Mouse (Mus musculus) testis, adult 2 months (tissue): Measurements from ENCODE around the gene 4930558K02Rik. TPM values are rescaled to one million over a fixed set of nuclear protein-coding genes. Genes with fewer than 3 reads are reported as not detected.

Experiments used
- H3K27ac ChIP-seq: fragments of 200-500 bp; 2 replicates; pipeline ENCODE4 v1.5.1; 2012; ENCODE audit warnings: low read depth, low read length; ENCODE audit not compliant: control insufficient read depth, insufficient read depth
- H3K27me3 ChIP-seq: fragments of 200-500 bp; 2 replicates; pipeline ENCODE4 v1.6.1; 2012; ENCODE audit warnings: mild to moderate bottlenecking, low read length, moderate library complexity; ENCODE audit not compliant: control insufficient read depth, insufficient read depth
- H3K36me3 ChIP-seq: fragments of 200-500 bp; 2 replicates; pipeline ENCODE4 v1.6.1; 2012; ENCODE audit warnings: mild to moderate bottlenecking, low read length; ENCODE audit not compliant: control insufficient read depth, insufficient read depth
- H3K4me1 ChIP-seq: fragments of 200-500 bp; 2 replicates; pipeline ENCODE4 v1.6.1; 2012; ENCODE audit warnings: low read length; ENCODE audit not compliant: control insufficient read depth, insufficient read depth
- H3K4me3 ChIP-seq: fragments of 200-500 bp; 2 replicates; pipeline ENCODE4 v1.5.1; 2012; ENCODE audit warnings: low read depth, mild to moderate bottlenecking, low read length, moderate library complexity, mixed read lengths; ENCODE audit not compliant: control insufficient read depth
- CTCF ChIP-seq: fragments of 200-500 bp; IDR thresholded peaks from 2 replicates; pipeline ENCODE4 v1.5.1; 2012; ENCODE audit warnings: low read depth, mild to moderate bottlenecking, inconsistent platforms, low read length, moderate library complexity; ENCODE audit not compliant: control insufficient read depth, insufficient read depth, insufficient replicate concordance
- POLR2A ChIP-seq: fragments of 200-500 bp; IDR thresholded peaks from 2 replicates; pipeline ENCODE4 v1.6.1; 2012; ENCODE audit warnings: low read depth, mild to moderate bottlenecking, inconsistent platforms, low read length, moderate library complexity; ENCODE audit not compliant: control insufficient read depth
- polyA plus RNA-seq: library from polyadenylated mRNA; depleted of rRNA; stranded (reverse); fragments of >200 nt; gene quantifications from 2 replicates; pipeline ENCODE4 v1.2.3, GENCODE M21; 2012; rRNA removed

Gene 4930558K02Rik
- polyA plus RNA-seq, result 12.8 and 18.1 TPM in 2 replicates

DNA sequence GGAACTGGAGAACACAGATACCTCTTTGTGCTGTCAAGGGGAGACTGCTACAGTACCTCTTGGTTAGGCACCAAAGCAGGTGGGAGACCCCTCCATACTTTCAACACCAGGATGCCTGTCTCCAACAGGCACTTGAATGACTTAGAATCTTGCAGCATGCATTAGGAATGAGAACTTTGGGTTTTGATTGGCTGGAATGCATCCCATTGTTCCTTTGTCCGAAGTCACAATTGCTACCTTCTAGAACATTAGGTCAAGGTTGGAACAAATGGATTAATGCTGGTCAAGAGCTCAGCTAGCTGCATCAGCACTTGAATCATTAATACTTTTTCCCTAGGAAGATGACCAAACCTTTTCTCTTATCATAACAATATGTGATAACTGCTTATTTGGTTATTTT is at the start of gene 4930558K02Rik:
TSS of gene 4930558K02Rik (minus strand) at position 101 of the 400 bp plus-strand sequence.
- no peak for TF ChIP-seq POLR2A
- no peak for TF ChIP-seq CTCF
- Histone ChIP-seq H3K4me3 (peak within 1 kb of the TSS; percentile 46), H3K27me3 (no peaks in the 10 kb centered on the region), H3K4me1 (peaks cover 12% of the 10 kb centered on the region), H3K36me3 (no peaks in the 10 kb centered on the region), H3K27ac (no peak within 1 kb of the TSS)

DNA sequence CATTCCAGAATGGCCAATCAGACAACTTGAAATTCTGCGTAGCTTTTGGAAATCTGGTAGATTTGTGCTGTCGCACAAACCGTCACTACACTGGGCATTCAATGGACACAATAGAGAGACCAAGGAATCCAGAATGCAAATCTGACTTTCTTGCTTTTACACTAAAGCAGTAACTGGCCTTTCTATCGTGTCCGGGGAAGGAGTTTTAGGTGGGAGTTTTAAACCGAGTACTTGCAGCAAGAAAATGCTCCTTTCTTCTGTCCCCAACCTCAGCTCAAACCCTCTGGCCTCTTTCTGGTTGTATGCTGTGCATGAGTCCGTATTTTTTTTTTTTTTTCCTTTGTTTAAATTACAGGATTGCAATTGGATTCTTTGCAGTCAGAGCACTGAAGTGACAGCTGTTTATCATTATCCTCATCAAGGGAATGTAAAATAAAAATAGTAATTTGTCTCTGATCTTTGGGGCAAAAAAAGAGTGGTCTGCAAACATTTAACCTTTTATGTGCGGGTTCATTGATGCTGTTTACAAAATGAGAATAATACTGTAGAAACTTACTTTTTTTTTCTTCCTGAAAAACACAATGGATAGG is 44.3 kb upstream of the 4930558K02Rik start:
- no peaks in the 10 kb centered on the region for H3K36me3 ChIP-seq
- H3K27ac ChIP-seq, result no peak overlapping the region
- no peaks in the 10 kb centered on the region for H3K4me1 ChIP-seq
- no peak overlapping the region for H3K4me3 ChIP-seq
- no peak for TF ChIP-seq POLR2A
- no peak for TF ChIP-seq CTCF
- no peaks in the 10 kb centered on the region for H3K27me3 ChIP-seq

DNA sequence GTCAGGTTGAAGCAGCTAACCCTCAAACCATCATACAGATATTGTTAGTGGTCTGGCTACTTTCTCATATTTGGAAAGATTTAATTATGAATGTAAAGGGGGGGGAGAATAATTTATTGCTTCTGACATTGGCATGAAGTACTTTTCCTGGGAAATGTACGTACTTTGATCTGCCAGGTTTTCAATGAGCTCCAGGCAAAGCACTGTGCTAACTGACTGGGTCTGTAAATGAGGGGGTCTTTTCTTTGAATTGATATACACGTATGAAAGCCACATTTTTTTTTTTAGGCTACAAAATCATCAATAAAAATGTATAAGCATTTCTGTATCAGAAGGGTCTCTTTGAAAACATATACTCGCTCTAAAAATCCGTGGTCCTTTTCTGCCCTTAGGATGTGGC is 41.3 kb upstream of the 4930558K02Rik start:
- Histone ChIP-seq H3K27me3 (no peaks in the 10 kb centered on the region), H3K4me3 (no peak overlapping the region), H3K27ac (no peak overlapping the region), H3K4me1 (no peaks in the 10 kb centered on the region), H3K36me3 (no peaks in the 10 kb centered on the region)
- TF ChIP-seq CTCF (no peak), POLR2A (no peak)

DNA sequence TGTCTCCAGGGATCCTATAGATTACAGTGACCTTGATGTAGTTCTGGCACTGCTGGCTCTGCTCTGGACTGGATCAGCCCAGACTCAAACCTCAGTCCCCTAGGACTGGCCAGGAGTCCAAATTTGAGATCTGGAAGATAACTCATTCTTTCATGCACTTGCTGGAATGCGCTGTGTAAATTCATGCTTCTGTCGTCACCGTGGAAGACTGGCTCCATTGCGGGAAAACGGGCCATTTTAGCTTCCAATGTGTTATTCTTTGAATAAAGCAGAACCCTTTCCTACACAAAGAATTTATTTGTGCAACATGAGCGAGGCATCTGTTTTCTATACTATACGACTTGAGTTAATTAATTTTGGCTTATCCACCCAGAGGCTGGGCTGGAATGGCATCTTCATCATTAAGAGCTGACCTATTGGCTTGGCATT is 40.9 kb upstream of the 4930558K02Rik start:
- no peaks in the 10 kb centered on the region for H3K4me1 ChIP-seq
- no peak overlapping the region for H3K27ac ChIP-seq
- no peaks in the 10 kb centered on the region for H3K27me3 ChIP-seq
- no peak for TF ChIP-seq POLR2A
- no peak overlapping the region for H3K4me3 ChIP-seq
- no peaks in the 10 kb centered on the region for H3K36me3 ChIP-seq

DNA sequence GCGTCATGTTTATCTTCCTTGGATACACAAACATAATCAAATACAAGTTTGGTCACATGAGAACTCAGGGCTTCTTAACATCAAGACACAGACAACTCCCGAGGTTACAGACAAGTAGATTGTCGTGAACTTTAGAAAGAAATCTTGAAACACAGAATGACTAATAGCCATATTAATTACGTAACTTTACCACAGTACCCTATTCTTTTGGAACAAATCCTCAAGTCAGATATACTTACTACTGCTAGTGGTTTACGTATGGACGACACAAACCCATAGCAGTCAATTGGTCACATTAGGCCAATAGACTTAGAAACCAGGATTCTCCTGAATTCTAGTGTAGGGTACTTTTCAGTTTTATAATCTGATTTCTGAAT is 39.2 kb upstream of the 4930558K02Rik start:
- TF ChIP-seq CTCF (no peak), POLR2A (no peak)
- Histone ChIP-seq H3K27me3 (no peaks in the 10 kb centered on the region), H3K27ac (no peak overlapping the region), H3K36me3 (no peaks in the 10 kb centered on the region), H3K4me1 (no peaks in the 10 kb centered on the region), H3K4me3 (no peak overlapping the region)

DNA sequence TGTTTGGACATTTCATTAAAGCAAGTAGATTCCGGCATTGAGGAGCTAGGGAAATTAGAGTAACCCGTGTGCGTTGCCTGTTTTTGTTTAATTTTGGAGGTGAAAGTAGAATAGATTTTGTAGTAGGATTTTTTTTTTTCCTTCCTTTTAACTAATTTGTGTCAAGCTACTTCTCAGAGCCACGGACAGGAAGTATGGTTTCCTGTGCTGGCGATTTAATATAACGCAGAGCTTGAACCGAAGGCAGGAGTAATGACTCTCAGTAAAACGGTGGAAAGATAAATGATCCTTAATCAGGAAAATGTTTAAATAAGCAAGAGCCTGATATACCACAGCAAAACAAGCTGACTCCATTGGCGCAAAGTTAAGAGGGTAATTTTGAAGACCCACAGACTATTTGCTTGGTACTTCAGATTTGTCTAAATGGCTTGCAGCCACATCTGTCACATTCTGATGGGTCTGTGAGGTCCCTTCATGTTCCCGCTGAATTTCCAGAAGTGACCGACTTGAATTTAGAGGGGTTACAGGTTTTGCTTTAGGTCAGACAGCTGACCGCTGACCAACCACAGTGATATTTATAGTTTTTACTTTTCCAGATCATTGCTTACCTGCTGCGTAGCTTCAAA is 38.7 kb upstream of the 4930558K02Rik start:
- Histone ChIP-seq H3K4me3 (no peak overlapping the region), H3K27me3 (no peaks in the 10 kb centered on the region), H3K36me3 (no peaks in the 10 kb centered on the region), H3K27ac (no peak overlapping the region), H3K4me1 (no peaks in the 10 kb centered on the region)
- no peak for TF ChIP-seq POLR2A

DNA sequence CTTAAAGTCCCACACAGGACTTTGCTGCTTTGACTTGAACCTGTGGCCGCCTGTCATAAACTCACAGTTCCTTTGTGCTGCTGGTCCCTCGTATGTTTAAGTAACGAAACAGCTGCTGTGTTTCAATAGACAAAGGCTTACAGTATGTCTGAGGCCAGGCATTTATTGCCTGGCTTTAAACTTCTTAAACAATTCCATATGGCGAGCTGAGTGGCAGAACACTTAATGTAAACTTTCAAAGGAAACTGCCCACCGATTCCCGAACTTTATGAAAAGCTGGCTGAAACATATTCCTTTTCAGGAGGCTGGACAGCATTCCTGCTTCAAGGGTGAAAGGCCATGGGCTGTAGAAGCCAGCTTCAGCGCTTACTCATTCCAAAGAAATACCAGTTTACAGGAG is 37.5 kb upstream of the 4930558K02Rik start:
- H3K4me1 ChIP-seq, result no peaks in the 10 kb centered on the region

More for the DNA sequence above, 37.5 kb upstream of the 4930558K02Rik start:
- TF ChIP-seq POLR2A (no peak), CTCF (no peak)
- Histone ChIP-seq H3K36me3 (no peaks in the 10 kb centered on the region), H3K27ac (no peak overlapping the region), H3K4me3 (no peak overlapping the region), H3K27me3 (no peaks in the 10 kb centered on the region)
